Mouse (Mus musculus) forelimb bud, embryonic 11.5 days (tissue): ENCODE results near the gene Cyp2f2.

Experiments
- DNase-seq: peaks from one replicate; pipeline ENCODE4 v3.0.0-alpha.2; 2012; ENCODE audit warnings: low read depth, low spot score

The Cyp2f2 gene

GRCm38 (mm10) chr7:27178324-27179216, 58.9 kb downstream of the Cyp2f2 start, which contains the start of gene Rab4b:
Gene Rab4b, minus strand, starts transcription at chr7:27178896.
- peak; percentile 99 for DNase-seq

DNA sequence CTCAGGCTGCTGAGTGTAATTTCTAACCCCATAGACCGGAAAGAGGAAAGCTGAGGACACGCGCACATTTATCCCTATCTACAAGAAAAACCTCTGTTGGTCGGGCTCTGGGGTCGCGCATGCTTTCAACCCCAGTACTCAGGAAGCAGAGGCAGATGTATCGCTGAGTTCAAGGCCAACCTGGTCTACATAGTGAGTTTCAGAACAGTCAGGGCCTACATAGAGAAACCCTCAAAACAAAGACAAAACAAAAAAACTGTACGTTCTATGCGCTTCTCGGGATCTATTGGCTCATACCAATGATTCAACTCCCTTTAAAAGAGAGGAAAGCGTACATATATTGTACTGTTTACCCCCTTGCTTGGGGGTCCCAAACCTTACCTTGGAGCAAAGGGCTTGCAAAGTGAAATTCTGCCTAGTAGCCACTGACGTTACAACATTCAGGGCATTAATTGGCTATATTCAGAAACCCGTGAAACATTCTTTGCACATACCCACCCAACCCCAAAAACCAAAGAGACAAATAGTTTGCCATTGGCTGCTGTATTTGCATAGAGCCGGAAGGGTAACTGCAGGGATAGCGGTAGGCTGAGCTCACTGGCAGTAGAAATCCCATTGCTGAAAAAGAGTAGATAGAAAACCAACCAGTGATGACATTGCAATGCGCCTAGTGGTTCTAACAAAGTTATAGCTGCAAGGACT, 59.7 kb downstream of the Cyp2f2 start:
- DNase-seq: no peak

DNA sequence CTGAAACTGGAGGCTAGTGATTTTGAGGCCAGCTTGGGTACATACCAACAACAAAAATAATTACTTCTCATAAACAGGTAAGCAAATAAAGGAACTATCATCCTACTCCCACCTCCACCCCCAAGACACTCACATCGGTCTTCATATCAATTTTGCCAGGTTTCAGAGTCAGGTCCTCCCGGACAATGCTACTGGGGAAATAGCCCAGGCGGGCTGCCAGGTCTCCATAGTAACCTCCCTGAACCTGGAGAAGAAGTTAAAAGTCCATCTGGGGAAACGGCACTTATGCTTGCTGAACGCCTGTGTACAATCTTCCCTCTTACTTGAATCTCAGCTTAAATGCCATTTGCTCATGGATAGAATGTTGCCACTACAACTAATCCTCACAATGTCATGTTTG, 60.3 kb downstream of the Cyp2f2 start:
- no peak for DNase-seq

DNA sequence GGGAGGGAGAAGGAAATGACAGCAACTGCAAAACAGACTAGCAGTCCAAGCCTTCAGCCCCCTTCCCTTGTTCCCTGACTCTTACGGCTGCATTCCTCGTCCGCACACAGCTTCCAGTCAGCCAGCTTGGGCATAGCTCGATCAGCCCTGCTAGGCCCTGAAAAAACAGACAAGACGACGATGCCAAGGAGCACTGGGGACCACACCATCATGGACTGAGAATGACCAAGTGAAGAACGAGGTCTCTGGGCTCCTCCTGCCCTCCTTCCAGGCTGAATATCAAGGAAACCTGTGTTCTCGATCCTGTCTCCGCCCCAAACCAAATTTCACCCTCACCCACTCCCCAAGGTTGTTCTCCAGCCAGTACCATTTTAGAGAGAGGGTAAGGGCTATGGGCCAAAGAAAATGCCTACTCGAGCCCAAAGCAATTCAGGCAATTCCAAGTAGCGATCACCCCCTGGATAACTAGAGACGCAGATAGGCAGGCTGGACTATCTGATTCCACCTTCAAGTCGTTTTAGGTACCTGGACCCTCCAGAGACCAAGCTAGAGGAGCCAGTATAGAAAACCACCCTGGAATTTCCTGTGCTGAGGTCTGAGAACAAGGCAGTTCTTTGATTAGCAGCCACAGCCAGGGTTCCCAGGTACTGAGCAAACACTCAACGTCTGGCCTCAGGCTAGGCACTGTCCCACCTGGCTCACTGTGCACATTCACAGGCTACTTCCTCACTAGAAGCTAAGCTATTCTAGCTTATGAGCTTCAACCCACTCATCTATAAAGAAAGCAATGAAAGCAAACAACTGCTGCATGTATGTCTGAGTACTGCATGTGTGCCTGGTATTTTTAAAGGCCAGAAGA, 61.4 kb downstream of the Cyp2f2 start, which contains the start of the genes Gm21983 and Mia:
Gene Gm21983, minus strand, starts transcription at position 250 of the 859 bp plus-strand sequence.
Gene Mia, minus strand, starts transcription at position 321 of the 859 bp plus-strand sequence.
- DNase-seq: no peak

DNA sequence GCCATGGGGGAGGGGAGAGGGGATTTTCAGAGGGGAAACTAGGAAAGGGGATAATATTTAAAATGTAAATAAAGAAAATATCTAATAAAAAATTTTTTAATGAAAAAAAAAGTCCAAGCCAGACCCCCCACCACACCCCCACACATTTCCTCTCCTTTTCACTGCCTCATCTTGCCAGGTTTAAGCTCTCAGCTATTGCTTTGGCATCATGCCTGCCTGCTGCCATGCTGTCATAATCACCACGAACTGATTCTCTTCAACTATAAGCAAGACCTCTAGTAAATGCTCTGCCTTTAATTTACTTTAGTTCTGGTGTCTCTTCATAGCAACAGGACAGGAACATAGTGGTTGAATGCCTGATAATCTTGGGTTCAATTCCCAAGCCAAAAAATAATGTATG, 62.8 kb downstream of the Cyp2f2 start:
- no peak for DNase-seq
